ENCODE assay signal across 8 mouse cellular contexts in the genomic region with DNA sequence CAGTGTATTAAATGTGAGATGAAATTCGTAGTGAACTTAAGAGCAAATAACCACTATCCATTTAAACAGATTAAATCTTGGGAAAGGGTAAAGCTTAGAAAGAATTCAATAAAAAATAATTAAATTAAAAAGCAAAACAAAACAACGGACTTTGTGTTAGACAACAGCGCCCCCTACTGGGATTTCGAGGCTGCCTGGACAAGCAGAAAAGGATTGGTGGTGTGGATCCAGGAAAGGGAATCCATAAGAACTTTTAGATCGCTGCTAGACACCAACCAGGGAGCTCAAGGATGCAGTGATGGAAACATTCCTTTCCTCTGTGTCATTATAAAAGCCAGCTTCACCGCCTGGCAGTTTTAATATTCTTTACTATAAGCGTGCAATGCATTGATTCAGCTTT. TPM values are rescaled to one million over a fixed set of nuclear protein-coding genes. Genes with fewer than 3 reads are reported as not detected.
DNase-seq lines count a peak whose midpoint lies in the region; ATAC-seq and TF ChIP-seq lines count a peak whose summit lies in the region.

No protein-coding gene starts in this region.

- no peak overlapping the region for H3K4me3 ChIP-seq in heart, embryonic 11.5 days (ENCODE audit: low read depth, low read length)
- no peak overlapping the region for H3K4me3 ChIP-seq in heart, postnatal 0 days (ENCODE audit: low read depth, low read length)
- H3K4me3 ChIP-seq in left cerebral cortex, adult 2 months, result no peak overlapping the region

- TF ChIP-seq CTCF in heart, postnatal 0 days (IDR thresholded peaks at IDR 0.05; ENCODE audit: low read depth), result peak; percentile 68
- TF ChIP-seq CTCF in left cerebral cortex, adult 2 months (IDR thresholded peaks at IDR 0.05), result peak; percentile 87

- H3K4me1 ChIP-seq in heart, embryonic 11.5 days (ENCODE audit: control insufficient read depth, insufficient read depth, low read length), result no peaks in the 10 kb centered on the region
- H3K4me1 ChIP-seq in heart, postnatal 0 days (ENCODE audit: control insufficient read depth, insufficient read depth), result no peaks in the 10 kb centered on the region

- DNase-seq in heart, adult 11 months, result peak; percentile 55
- DNase-seq in Muller cell, postnatal 12 days (ENCODE audit: inconsistent ontology term), result peak; percentile 3
- peak; percentile 20 for DNase-seq in cerebellum, adult 9-11 months
- DNase-seq in heart, postnatal 0 days (ENCODE audit: low spot score), result peak; percentile 16
- DNase-seq in left cerebral cortex, adult 2 months (ENCODE audit: extremely low spot score in 1 of 2, low spot score in 2 of 2), result peak; percentile 59 to 71
- peak; percentile 48 for DNase-seq in ovary, postnatal 14 days (ENCODE audit: low spot score)
- peak; percentile 25 to 72 for DNase-seq in thymus, postnatal 10 days (ENCODE audit: low spot score in 2 of 2)

- no peak overlapping the region for H3K27ac ChIP-seq in heart, embryonic 11.5 days (ENCODE audit: low read depth, low read length)
- H3K27ac ChIP-seq in heart, postnatal 0 days (ENCODE audit: low read depth), result no peak overlapping the region
- H3K27ac ChIP-seq in left cerebral cortex, adult 2 months, result no peak overlapping the region

- no peak for TF ChIP-seq EP300 in heart, postnatal 0 days (IDR thresholded peaks at IDR 0.05; ENCODE audit: low read depth)

- no peak overlapping the region for H3K4me2 ChIP-seq in heart, embryonic 11.5 days
- no peak overlapping the region for H3K4me2 ChIP-seq in heart, postnatal 0 days (ENCODE audit: low read depth, low read length)

- 13% methylated on average over 7 of the region's 7 CpGs for WGBS in heart, embryonic 11.5 days (ENCODE audit: insufficient replicate concordance)
- 11% methylated on average over 7 of the region's 7 CpGs for WGBS in heart, postnatal 0 days

- no peaks in the 10 kb centered on the region for H3K9me3 ChIP-seq in heart, embryonic 11.5 days (replicated peaks; ENCODE audit: control insufficient read depth, low read length)
- H3K9me3 ChIP-seq in heart, postnatal 0 days (replicated peaks; ENCODE audit: control insufficient read depth, low read length), result no peaks in the 10 kb centered on the region

- no peak overlapping the region for H3K9ac ChIP-seq in heart, embryonic 11.5 days (ENCODE audit: low read depth, low read length)
- no peak overlapping the region for H3K9ac ChIP-seq in heart, postnatal 0 days (replicated peaks; ENCODE audit: low read depth, low read length)

- no peak for ATAC-seq in heart, embryonic 11.5 days (replicated peaks; ENCODE audit: insufficient number of reproducible peaks, low FRiP score, low TSS enrichment)
- ATAC-seq in heart, postnatal 0 days (ENCODE audit: insufficient read depth, low read depth), result no peak

- intact Hi-C loops in left cerebral cortex, adult 2 months (cut with DNase I), result loop anchor here (5.0 kb wide), 1 partner anchor 1366 kb away; no protein-coding TSS in a partner anchor

- H3K36me3 ChIP-seq in heart, embryonic 11.5 days (ENCODE audit: control insufficient read depth, insufficient read depth, low read length), result no peaks in the 10 kb centered on the region
- no peaks in the 10 kb centered on the region for H3K36me3 ChIP-seq in heart, postnatal 0 days (replicated peaks; ENCODE audit: control insufficient read depth, insufficient read depth, low read length)

- H3K27me3 ChIP-seq in heart, embryonic 11.5 days (ENCODE audit: control insufficient read depth, insufficient read depth, low read length), result no peaks in the 10 kb centered on the region
- H3K27me3 ChIP-seq in heart, postnatal 0 days (ENCODE audit: control insufficient read depth, insufficient read depth, low read length), result no peaks in the 10 kb centered on the region

RNA-seq across cellular contexts. Expression of a gene that starts 51.9 kb away (rescaled TPM):
- 44.6 and 50.5 TPM in 2 replicates for polyA plus RNA-seq in heart, embryonic 11.5 days (2014; fragmentation: Nextera tagmentation; extraction: Ambion mirVana)
- total RNA-seq in heart, postnatal 0 days (2014; rRNA removed; ENCODE audit: low replicate concordance), result 35.0 and 37.7 TPM in 2 replicates
- 19.9 and 22.9 TPM in 2 replicates for polyA plus RNA-seq in heart, postnatal 0 days (2015; fragmentation: Nextera tagmentation; extraction: Ambion mirVana)
- 10 to 100 TPM; 54.6 to 58.5 TPM for total RNA-seq in left cerebral cortex, adult 2 months (2021)

RNA-seq across cellular contexts. Expression of a gene that starts 52.5 kb away (rescaled TPM):
- polyA plus RNA-seq in heart, embryonic 11.5 days (2014; fragmentation: Nextera tagmentation; extraction: Ambion mirVana), result 23.6 and 26.0 TPM in 2 replicates
- 14.6 and 38.9 TPM in 2 replicates for total RNA-seq in heart, postnatal 0 days (2014; rRNA removed; ENCODE audit: low replicate concordance)
- polyA plus RNA-seq in heart, postnatal 0 days (2015; fragmentation: Nextera tagmentation; extraction: Ambion mirVana), result 13.4 and 15.4 TPM in 2 replicates
- 10 to 100 TPM; 19.7 to 23.1 TPM for total RNA-seq in left cerebral cortex, adult 2 months (2021)

RNA-seq across cellular contexts. Expression of a gene that starts 53.6 kb away (rescaled TPM):
- 10.1 and 10.5 TPM in 2 replicates for polyA plus RNA-seq in heart, embryonic 11.5 days (2014; fragmentation: Nextera tagmentation; extraction: Ambion mirVana)
- 26.1 and 34.3 TPM in 2 replicates for total RNA-seq in heart, postnatal 0 days (2014; rRNA removed; ENCODE audit: low replicate concordance)
- 5.6 and 5.7 TPM in 2 replicates for polyA plus RNA-seq in heart, postnatal 0 days (2015; fragmentation: Nextera tagmentation; extraction: Ambion mirVana)
- total RNA-seq in left cerebral cortex, adult 2 months (2021), result 10 to 100 TPM; 36.3 to 42.4 TPM

Comparison
In these comparisons a context has a peak if more than half of its experiments do, and no peak if none do; other contexts are left out.
1. DNase-seq: peak in every context shown above with its lines; median percentile 65 in left cerebral cortex, adult 2 months; 55 in heart, adult 11 months; 48 in thymus, postnatal 10 days; 48 in ovary, postnatal 14 days; 20 in cerebellum, adult 9-11 months; 16 in heart, postnatal 0 days; 3 in Muller cell, postnatal 12 days.